Mouse (Mus musculus): ENCODE results near the gene Ankar.

The Ankar gene

DNA sequence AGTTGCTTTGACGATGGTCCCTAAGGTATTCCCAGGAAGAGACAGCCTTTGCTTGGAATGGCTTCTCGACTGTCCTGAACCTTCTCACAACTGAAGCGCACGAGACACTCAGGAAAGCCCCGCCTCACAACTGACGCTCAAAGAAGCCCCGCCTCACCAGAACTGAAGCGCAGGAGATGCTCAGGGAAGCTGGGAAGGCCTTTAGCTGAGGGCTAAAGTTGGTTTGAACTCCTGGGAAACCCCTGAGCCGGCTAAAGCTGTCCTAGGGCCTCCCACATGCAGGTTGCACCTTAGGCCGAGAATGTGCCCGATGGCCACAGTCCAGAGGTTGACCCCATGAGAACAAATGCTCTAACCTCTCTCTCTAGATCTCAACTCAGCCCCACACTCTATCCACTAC is at the start of gene Ankar:
Ankar (minus strand) TSS at position 101 of the 400 bp plus-strand sequence.
- DNase-seq (ENCODE audit: low read depth in 1 of 2, low spot score in 2 of 2) = no peak

DNA sequence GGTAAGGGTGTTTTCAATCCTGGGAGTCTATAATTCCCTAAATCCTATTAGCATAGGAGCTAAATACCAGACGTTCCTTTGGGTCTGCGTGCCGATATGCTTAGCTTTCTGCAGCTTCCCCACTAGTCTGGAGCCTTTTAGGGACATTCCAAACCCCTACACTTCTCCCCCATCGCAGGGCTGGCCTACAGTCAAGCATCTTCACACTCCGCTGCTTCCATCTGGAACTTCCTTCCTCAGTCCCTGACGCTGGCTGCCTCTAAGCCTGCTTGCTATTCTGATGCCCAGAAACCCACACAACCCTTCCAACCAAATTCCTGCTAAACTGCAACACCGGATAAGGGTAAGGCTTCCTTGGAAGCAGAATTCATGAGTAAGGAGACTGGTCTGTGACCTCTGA is 46.0 kb upstream of the Ankar start:
- no peak for DNase-seq (ENCODE audit: low read depth in 1 of 2, low spot score in 2 of 2)

DNA sequence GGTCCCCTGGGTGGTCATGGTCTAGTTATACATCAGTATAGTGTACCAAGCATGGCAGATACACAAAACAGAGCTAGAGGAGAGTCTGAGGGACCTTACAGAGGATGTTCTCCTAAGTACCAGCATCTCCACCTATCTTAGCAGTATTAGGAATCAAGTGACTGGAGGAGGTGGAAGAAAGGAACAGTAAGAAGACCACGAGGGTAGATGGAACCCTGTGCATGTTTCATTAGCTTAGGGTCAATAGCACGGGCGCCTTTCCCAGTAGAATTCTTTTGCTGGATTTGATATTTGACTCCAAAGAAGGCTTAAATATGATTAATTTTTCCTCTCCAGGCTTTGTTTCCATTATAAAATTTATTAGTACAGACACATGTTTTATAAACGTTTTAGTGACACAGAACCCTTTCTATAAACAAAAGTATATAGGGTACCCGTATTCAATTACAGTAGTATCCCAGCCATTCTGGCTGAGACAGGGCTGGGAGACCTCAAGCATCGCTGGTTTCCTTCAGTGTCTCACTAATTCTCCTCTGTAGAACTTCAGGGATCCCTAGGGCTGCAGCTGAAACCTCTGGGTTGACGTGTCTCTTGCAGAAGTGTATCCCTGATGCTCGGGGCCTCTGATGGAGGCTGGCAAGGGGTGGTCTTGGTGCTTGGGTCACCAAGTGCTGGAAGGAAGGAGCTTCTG is 44.6 kb upstream of the Ankar start:
- DNase-seq (ENCODE audit: low read depth in 1 of 2, low spot score in 2 of 2) = no peak

- no peak for DNase-seq (ENCODE audit: low read depth in 1 of 2, low spot score in 2 of 2)
Observed at GRCm38 (mm10) chr1:72741406-72741805, 41.0 kb upstream of the Ankar start.

- no peak for DNase-seq (ENCODE audit: low read depth in 1 of 2, low spot score in 2 of 2)
Observed at GRCm38 (mm10) chr1:72739681-72740063, 39.3 kb upstream of the Ankar start.

DNA sequence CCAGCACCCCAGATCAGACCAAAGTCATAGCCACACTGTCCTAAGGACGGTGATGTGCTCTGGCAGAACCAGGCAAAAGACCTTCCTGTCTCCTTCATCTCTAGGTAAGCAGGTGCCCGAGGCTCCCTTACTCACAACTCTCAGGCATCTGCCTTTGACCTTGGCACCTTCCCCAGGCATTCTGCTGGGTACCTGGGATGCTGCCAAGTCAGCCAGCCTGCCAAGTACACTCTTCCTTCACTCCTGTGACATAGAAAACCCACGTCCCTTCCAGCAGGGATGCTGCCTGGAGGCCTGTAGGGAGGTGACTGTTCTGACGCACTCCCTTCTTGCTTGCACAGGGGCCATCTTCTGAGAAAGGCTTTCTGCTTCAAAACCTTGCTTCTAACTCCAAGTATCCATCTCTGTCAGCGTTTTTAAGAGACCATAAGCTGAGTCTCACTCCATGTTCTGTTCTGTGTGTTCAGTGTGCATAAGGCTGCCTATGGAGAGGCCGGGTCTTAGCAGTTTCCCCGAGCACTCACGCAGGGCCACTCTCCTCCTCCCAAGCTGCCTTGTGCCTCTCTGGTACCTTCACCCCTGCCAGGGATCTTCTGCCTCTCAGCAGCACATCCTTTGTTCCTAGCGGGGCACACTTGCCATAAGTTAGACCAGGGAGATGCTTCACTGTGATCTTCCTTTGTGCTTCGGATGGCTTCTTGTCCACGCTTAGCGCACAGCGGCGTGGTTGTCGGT is 38.7 kb upstream of the Ankar start:
- DNase-seq (ENCODE audit: low read depth in 1 of 2, low spot score in 2 of 2) = no peak

DNA sequence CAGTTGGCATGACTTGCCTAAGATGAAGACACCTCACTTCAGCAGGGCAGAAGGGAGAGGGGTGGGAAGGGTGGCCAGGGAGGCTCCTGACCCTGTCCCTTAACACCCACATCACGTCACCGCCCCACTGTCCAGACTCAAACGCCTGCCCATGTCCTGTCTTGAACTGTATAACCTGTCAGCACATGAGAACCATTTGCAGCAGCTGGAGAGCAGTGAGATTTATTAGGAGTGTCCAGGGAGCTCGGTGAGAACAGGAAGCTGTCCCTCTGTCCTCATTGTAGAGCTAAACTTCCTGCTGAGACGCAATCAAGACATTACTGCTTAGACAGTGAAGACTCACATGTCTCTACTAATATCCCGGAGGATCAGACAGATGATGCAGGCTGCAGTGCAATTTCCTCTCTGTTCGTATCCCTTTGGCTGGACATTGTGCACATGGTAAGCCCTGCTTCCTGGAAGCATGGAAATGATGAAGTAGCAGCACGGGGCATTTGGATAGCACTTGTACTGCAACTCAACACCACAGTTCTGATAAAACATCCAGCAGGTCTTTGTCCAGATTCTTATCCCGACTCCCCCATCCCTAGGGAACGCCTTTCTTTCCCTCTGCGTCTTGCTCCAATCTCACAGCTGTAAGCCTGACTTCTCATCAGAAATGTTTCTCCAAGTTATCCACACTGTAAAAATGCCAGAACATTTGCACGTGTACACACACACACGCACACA is 36.2 kb upstream of the Ankar start:
- DNase-seq (ENCODE audit: low read depth in 1 of 2, low spot score in 2 of 2) = no peak

DNA sequence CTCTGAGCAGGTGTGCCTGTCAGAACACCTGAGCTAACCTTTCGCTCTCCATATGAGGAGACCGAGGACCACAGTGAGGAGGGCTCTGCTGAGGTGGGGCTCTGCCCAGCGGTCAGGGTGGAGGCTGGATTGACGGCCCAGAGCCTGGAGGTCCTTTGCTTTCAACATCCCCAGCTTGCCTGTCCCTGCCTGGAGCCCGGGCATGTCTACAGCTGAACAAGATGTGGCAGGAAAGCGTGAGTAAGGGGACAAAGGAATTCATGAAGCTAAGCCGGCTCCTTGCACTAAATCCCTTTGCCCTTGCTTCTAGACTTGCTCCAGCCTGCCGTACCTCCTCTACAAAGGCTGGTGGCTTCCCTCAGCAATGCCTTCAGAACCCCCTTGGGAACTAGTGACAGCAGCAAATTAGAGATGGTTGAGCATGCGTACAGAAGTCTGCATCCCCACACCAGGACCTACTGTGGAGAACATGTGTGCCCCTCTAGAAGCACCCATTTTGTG is 32.9 kb upstream of the Ankar start:
- DNase-seq (ENCODE audit: low read depth in 1 of 2, low spot score in 2 of 2) = no peak

DNA sequence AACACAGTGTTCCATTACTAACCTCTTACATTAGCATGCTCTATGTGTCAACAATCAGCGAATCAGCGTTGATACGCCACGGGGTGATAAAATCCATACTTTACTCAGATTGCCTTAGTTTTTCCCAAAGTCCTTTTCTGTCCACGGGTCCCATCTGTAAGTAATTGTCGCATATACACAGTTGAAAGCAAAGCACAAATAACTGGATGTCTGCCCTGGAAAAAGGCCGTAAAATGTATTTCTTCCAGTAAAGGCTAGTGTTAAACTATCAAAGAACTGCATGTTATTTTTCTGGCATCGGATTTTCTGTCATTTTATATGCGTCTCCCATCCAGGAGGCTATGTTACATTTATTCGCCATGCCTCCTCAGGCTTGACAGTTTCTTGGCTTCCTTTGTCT is 29.7 kb upstream of the Ankar start:
- DNase-seq (ENCODE audit: low read depth in 1 of 2, low spot score in 2 of 2) = no peak

- no peak for DNase-seq (ENCODE audit: low read depth in 1 of 2, low spot score in 2 of 2)
Observed at GRCm38 (mm10) chr1:72728781-72729180, 28.4 kb upstream of the Ankar start.

- no peak for DNase-seq (ENCODE audit: low read depth in 1 of 2, low spot score in 2 of 2)
Observed at GRCm38 (mm10) chr1:72725941-72726340, 25.6 kb upstream of the Ankar start.

DNA sequence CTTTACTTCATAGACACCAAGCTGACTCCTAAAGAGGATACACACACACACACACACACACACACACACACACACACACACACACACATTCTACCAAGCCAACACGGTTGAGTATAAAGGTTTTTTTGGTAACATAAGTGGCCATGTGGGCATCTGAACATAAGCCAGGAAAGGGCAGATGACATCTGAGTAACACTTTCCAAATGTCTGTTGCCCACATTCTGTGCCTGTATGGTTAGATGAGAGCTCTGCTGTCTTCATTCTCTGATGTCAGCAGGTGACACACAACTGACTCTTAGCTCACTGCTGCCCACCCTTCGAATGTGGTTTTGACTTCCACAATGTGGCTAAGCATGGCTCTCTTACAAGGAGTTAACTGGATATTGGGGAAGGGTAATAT is 24.0 kb upstream of the Ankar start:
- no peak for DNase-seq (ENCODE audit: low read depth in 1 of 2, low spot score in 2 of 2)

GRCm38 (mm10) chr1:72722646-72723045 is 22.3 kb upstream of the Ankar start:
- no peak for DNase-seq (ENCODE audit: low read depth in 1 of 2, low spot score in 2 of 2)

- DNase-seq (ENCODE audit: low read depth in 1 of 2, low spot score in 2 of 2) = no peak
Observed at GRCm38 (mm10) chr1:72720115-72720725, 19.8 kb upstream of the Ankar start.

GRCm38 (mm10) chr1:72718846-72719245 is 18.5 kb upstream of the Ankar start:
- DNase-seq (ENCODE audit: low read depth in 1 of 2, low spot score in 2 of 2) = no peak

- DNase-seq (ENCODE audit: low read depth in 1 of 2, low spot score in 2 of 2) = no peak
Observed at GRCm38 (mm10) chr1:72717540-72717939, 17.2 kb upstream of the Ankar start.

DNA sequence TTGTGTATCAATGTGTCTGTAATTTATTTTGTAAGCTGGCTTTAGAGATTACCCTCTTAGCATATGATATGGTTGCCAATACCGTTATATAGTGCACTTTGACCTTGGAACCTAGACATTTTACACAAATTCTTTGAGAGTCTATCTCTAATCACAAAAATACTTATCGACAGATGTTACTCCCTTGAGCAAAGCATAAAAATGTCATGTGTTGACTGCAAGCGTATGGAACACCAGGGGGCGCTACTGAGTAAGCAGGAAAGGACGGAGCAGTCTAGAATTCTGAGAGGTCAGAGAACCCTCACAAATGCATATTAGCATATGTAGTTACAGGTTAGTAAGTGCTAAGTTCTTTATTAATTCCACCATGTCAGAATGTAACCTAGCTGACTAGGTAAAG is 16.5 kb upstream of the Ankar start:
- DNase-seq (ENCODE audit: low read depth in 1 of 2, low spot score in 2 of 2) = peak in 1 of 2 experiments; percentile 25

GRCm38 (mm10) chr1:72716421-72716820 is 16.0 kb upstream of the Ankar start:
- no peak for DNase-seq (ENCODE audit: low read depth in 1 of 2, low spot score in 2 of 2)

GRCm38 (mm10) chr1:72715593-72716361 is 15.4 kb upstream of the Ankar start:
- DNase-seq (ENCODE audit: low read depth in 1 of 2, low spot score in 2 of 2) = no peak

DNA sequence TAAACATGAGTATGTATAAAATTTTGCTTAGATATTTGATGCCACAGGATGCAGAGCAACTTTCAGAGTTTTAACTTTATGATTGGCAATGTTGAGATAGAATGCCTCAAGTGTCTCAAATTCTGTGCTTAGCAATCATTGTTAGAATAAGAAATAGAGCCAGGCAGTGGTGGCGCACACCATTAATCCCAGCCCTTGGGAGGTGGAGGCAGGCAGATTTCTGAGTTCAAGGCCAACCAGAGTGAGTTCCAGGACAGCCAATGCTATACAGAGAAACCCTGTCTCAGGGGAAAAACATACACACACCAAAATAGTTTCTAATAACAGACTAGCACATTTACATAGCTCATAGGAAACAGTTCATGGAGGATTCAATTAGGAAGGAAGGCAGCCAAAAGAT is 14.7 kb upstream of the Ankar start:
- DNase-seq (ENCODE audit: low read depth in 1 of 2, low spot score in 2 of 2) = no peak

DNA sequence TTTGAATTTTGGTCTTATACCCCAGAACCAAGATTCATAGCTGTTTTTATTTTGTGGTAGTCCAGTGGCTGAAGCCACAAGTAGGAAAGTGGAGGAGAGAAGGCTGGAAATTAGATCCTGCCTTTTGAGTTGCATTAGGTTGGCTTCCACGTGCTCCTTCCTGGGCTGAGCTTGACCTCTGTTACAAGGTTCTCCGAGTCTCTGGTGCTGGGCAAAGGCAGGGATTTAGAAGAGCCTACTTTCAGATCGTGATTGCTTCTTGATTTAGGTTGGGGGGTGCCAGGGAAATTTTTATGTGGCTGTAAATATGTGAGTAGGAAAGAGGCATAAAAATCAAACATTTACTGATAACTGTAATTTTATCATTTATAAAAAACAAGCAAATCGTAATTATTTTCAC is 14.2 kb upstream of the Ankar start:
- no peak for DNase-seq (ENCODE audit: low read depth in 1 of 2, low spot score in 2 of 2)
